Comparison of ENCODE assay signal across 19 mouse cellular contexts in the genomic region with DNA sequence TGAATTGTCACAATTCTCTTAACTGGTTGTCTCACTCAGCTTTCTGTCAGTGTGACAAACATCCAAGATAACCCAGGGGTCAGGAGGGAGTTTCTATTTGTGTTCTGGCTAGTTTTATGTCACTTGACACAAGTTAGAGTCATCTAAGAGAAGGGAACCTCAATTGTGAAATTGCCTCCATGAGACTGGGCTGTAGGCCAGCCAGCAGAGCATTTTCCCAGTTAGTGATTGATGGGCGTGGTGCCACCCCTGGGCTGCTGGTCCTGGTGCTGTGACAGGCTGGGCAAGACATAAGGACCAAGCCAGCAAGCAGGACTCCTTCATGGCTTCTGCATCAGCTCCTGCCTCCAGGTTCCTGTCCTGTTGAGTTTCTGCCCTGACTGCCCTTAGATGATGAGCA. TPM values are rescaled to one million over a fixed set of nuclear protein-coding genes. Genes with fewer than 3 reads are reported as not detected.
DNase-seq lines count a peak whose midpoint lies in the region; ATAC-seq lines count a peak whose summit lies in the region.
"Had no signal": no experiment of that assay in that cellular context is flagged by ENCODE, and none has a peak within 500 bp of the region (broad histone marks: within the 10 kb centered on the region; RNA-seq: fewer than 3 reads in every experiment).

No protein-coding gene starts in this region.

- no peak overlapping the region for H3K4me2 ChIP-seq in liver, embryonic 16.5 days (ENCODE audit: low read depth, low read length)
- no peak overlapping the region for H3K4me2 ChIP-seq in liver, embryonic 11.5 days
- no peak overlapping the region for H3K4me2 ChIP-seq in midbrain, embryonic 13.5 days (replicated peaks)
- H3K4me2 ChIP-seq: heart, embryonic 12.5 days; limb, embryonic 12.5 days; lung, embryonic 15.5 days; midbrain, embryonic 11.5 days had no signal

- ATAC-seq in liver, embryonic 16.5 days (ENCODE audit: low read depth) = peak; percentile 59
- no peak for ATAC-seq in liver, embryonic 11.5 days (replicated peaks; ENCODE audit: low FRiP score)
- no peak for ATAC-seq in midbrain, embryonic 13.5 days
- ATAC-seq in granulocyte monocyte progenitor cell, adult 5-6 weeks (replicated peaks; ENCODE audit: poor library complexity, severe bottlenecking) = no peak
- ATAC-seq: hindbrain, postnatal 0 days had no signal

- H3K27ac ChIP-seq in liver, embryonic 16.5 days (ENCODE audit: low read length) = no peak overlapping the region
- no peak overlapping the region for H3K27ac ChIP-seq in liver, embryonic 11.5 days (ENCODE audit: low read depth, low read length)
- H3K27ac ChIP-seq in midbrain, embryonic 13.5 days = no peak overlapping the region
- H3K27ac ChIP-seq: embryonic facial prominence, embryonic 10.5 days; hindbrain, postnatal 0 days; limb, embryonic 12.5 days; lung, embryonic 15.5 days had no signal

- no peak overlapping the region for H3K4me3 ChIP-seq in liver, embryonic 16.5 days (ENCODE audit: low read depth, low read length)
- no peak overlapping the region for H3K4me3 ChIP-seq in liver, embryonic 11.5 days (ENCODE audit: low read depth, low read length)
- H3K4me3 ChIP-seq in midbrain, embryonic 13.5 days (replicated peaks) = no peak overlapping the region
- H3K4me3 ChIP-seq: embryonic facial prominence, embryonic 10.5 days; heart, embryonic 12.5 days; limb, embryonic 12.5 days; lung, embryonic 15.5 days had no signal

- H3K9me3 ChIP-seq in liver, embryonic 16.5 days (replicated peaks; ENCODE audit: control insufficient read depth, low read length) = no peaks in the 10 kb centered on the region; the same call in 1 of the 2 replicates
- peaks cover 14% of the 10 kb centered on the region for H3K9me3 ChIP-seq in liver, embryonic 11.5 days (ENCODE audit: control insufficient read depth, low read length)
- peaks cover 3% of the 10 kb centered on the region; the same call in 1 of the 2 replicates for H3K9me3 ChIP-seq in midbrain, embryonic 13.5 days
- H3K9me3 ChIP-seq: lung, embryonic 15.5 days had no signal

- H3K9ac ChIP-seq in liver, embryonic 16.5 days (ENCODE audit: low read depth, low read length) = no peak overlapping the region
- no peak overlapping the region for H3K9ac ChIP-seq in liver, embryonic 11.5 days (ENCODE audit: low read depth, low read length)
- H3K9ac ChIP-seq in midbrain, embryonic 13.5 days (replicated peaks) = no peak overlapping the region
- H3K9ac ChIP-seq: heart, embryonic 12.5 days; limb, embryonic 12.5 days; lung, embryonic 15.5 days had no signal

- H3K27me3 ChIP-seq in liver, embryonic 16.5 days (ENCODE audit: control insufficient read depth, insufficient read depth, low read depth, low read length) = no peaks in the 10 kb centered on the region
- no peaks in the 10 kb centered on the region for H3K27me3 ChIP-seq in liver, embryonic 11.5 days (replicated peaks; ENCODE audit: control insufficient read depth, insufficient read depth, low read length)
- no peaks in the 10 kb centered on the region for H3K27me3 ChIP-seq in midbrain, embryonic 13.5 days
- H3K27me3 ChIP-seq: heart, embryonic 12.5 days; limb, embryonic 12.5 days; lung, embryonic 15.5 days had no signal

- no peaks in the 10 kb centered on the region for H3K36me3 ChIP-seq in liver, embryonic 16.5 days (ENCODE audit: control insufficient read depth, insufficient read depth)
- H3K36me3 ChIP-seq in liver, embryonic 11.5 days (ENCODE audit: control insufficient read depth, insufficient read depth, low read length) = no peaks in the 10 kb centered on the region
- no peaks in the 10 kb centered on the region for H3K36me3 ChIP-seq in midbrain, embryonic 13.5 days
- H3K36me3 ChIP-seq: embryonic facial prominence, embryonic 10.5 days; heart, embryonic 12.5 days; limb, embryonic 12.5 days; lung, embryonic 15.5 days had no signal

- peak; percentile 81 for DNase-seq in adrenal gland, adult 2 months
- no peak for DNase-seq in adrenal gland, adult 18-20 months (ENCODE audit: low spot score in 2 of 2)
- DNase-seq in liver, embryonic 11.5 days (ENCODE audit: low spot score) = no peak
- peak; percentile 35 for DNase-seq in NIH3T3 (ENCODE audit: low read depth)
- DNase-seq in kidney, postnatal 10 days = peak; percentile 34
- DNase-seq: cerebellum, adult 11 months; cerebellum, postnatal 25 days; gastrocnemius, postnatal 14 days; right cerebral cortex, adult 18-20 months; spleen, adult 18-20 months had no signal

- no peaks in the 10 kb centered on the region for H3K4me1 ChIP-seq in liver, embryonic 16.5 days (ENCODE audit: control insufficient read depth, low read depth, low read length)
- no peaks in the 10 kb centered on the region for H3K4me1 ChIP-seq in liver, embryonic 11.5 days (replicated peaks; ENCODE audit: control insufficient read depth, insufficient read depth, low read length)
- no peaks in the 10 kb centered on the region for H3K4me1 ChIP-seq in midbrain, embryonic 13.5 days (replicated peaks)
- H3K4me1 ChIP-seq: embryonic facial prominence, embryonic 10.5 days; heart, embryonic 12.5 days; limb, embryonic 12.5 days; lung, embryonic 15.5 days had no signal

- 31% methylated on average over 1 of the region's 1 CpGs for WGBS in liver, embryonic 16.5 days (ENCODE audit: insufficient replicate concordance)
- WGBS in liver, embryonic 11.5 days = 43% methylated on average over 1 of the region's 1 CpGs
- WGBS in midbrain, embryonic 13.5 days = 37% methylated on average over 1 of the region's 1 CpGs

RNA-seq across cellular contexts. Expression of a gene that starts 18.1 kb away (rescaled TPM):
- 10 to 100 TPM; 76.3 to 91.7 TPM for total RNA-seq in adrenal gland, adult 2 months (2021)
- 11.1 and 17.1 TPM in 2 replicates for polyA plus RNA-seq in adrenal gland, adult 2 months (2012; rRNA removed)
- 10 to 100 TPM; 81.8 to 90.5 TPM for total RNA-seq in adrenal gland, adult 18-20 months (2021)
- polyA plus RNA-seq in liver, embryonic 16.5 days (2015; fragmentation: Nextera tagmentation; extraction: Ambion mirVana) = 16.6 and 19.4 TPM in 2 replicates
- 32.7 and 36.5 TPM in 2 replicates for polyA plus RNA-seq in liver, embryonic 11.5 days (2014; fragmentation: Nextera tagmentation; extraction: Ambion mirVana)
- polyA plus RNA-seq in midbrain, embryonic 13.5 days (2015; fragmentation: Nextera tagmentation; extraction: Ambion mirVana) = 53.7 and 55.0 TPM in 2 replicates
- 85.2 and 89.6 TPM in 2 replicates for total RNA-seq in granulocyte monocyte progenitor cell, adult 5-6 weeks (2014; fragmentation: Nextera tagmentation)
- total RNA-seq in granulocyte monocyte progenitor cell, adult 5-6 weeks (2017) = 68.4 and 88.4 TPM in 2 replicates

RNA-seq across cellular contexts. Expression of a gene that starts 22.7 kb away (rescaled TPM):
- total RNA-seq in adrenal gland, adult 2 months (2021) = 10 to 100 TPM; 38.5 to 45.5 TPM
- 8.8 and 9.8 TPM in 2 replicates for polyA plus RNA-seq in adrenal gland, adult 2 months (2012; rRNA removed)
- total RNA-seq in adrenal gland, adult 18-20 months (2021) = 10 to 100 TPM; 36.1 to 41.2 TPM
- polyA plus RNA-seq in liver, embryonic 16.5 days (2015; fragmentation: Nextera tagmentation; extraction: Ambion mirVana) = 2.8 and 3.2 TPM in 2 replicates
- polyA plus RNA-seq in liver, embryonic 11.5 days (2014; fragmentation: Nextera tagmentation; extraction: Ambion mirVana) = 5.6 and 7.5 TPM in 2 replicates
- 3.7 and 4.4 TPM in 2 replicates for polyA plus RNA-seq in midbrain, embryonic 13.5 days (2015; fragmentation: Nextera tagmentation; extraction: Ambion mirVana)
- 12.4 and 16.8 TPM in 2 replicates for total RNA-seq in granulocyte monocyte progenitor cell, adult 5-6 weeks (2014; fragmentation: Nextera tagmentation)
- 13.5 and 18.4 TPM in 2 replicates for total RNA-seq in granulocyte monocyte progenitor cell, adult 5-6 weeks (2017)

RNA-seq across cellular contexts. Expression of a gene that starts 54.9 kb away (rescaled TPM):
- 10 to 100 TPM in 1 of 2 experiments, 1 to 10 TPM in 1; 8.6 to 12.1 TPM for total RNA-seq in adrenal gland, adult 2 months (2021)
- polyA plus RNA-seq in adrenal gland, adult 2 months (2012; rRNA removed) = 6.6 and 9.0 TPM in 2 replicates
- total RNA-seq in adrenal gland, adult 18-20 months (2021) = 1 to 10 TPM; 7.7 to 8.2 TPM
- polyA plus RNA-seq in liver, embryonic 16.5 days (2015; fragmentation: Nextera tagmentation; extraction: Ambion mirVana) = 4.9 and 5.3 TPM in 2 replicates
- polyA plus RNA-seq in liver, embryonic 11.5 days (2014; fragmentation: Nextera tagmentation; extraction: Ambion mirVana) = 10.6 and 11.7 TPM in 2 replicates
- polyA plus RNA-seq in midbrain, embryonic 13.5 days (2015; fragmentation: Nextera tagmentation; extraction: Ambion mirVana) = 80.2 and 85.4 TPM in 2 replicates
- 4.7 and 5.6 TPM in 2 replicates for total RNA-seq in granulocyte monocyte progenitor cell, adult 5-6 weeks (2014; fragmentation: Nextera tagmentation)
- total RNA-seq in granulocyte monocyte progenitor cell, adult 5-6 weeks (2017) = 6.9 and 9.7 TPM in 2 replicates

Comparison
In these comparisons a context has a peak if more than half of its experiments do, and no peak if none do; other contexts are left out.
1. DNase-seq: peak in adrenal gland, adult 2 months (single experiment), NIH3T3 (single experiment) and kidney, postnatal 10 days (single experiment); none in adrenal gland, adult 18-20 months (0 of 2) and liver, embryonic 11.5 days (single experiment).